In genomic region chr7:98672241-98672955, GRCm38 (mm10) we compare ENCODE assay signal across 8 mouse cellular contexts. TPM values are rescaled to one million over a fixed set of nuclear protein-coding genes. Genes with fewer than 3 reads are reported as not detected.
A peak's percentile ranks its signal among the peaks of the same experiment; 100 is the strongest.
DNase-seq lines count a peak whose midpoint lies in the region; ATAC-seq lines count a peak whose summit lies in the region.

No protein-coding gene starts in this region.

- no peaks in the 10 kb centered on the region for H3K27me3 ChIP-seq in intestine, embryonic 15.5 days (replicated peaks)

- WGBS in intestine, embryonic 15.5 days, result 51% methylated on average over 11 of the region's 11 CpGs

- H3K4me3 ChIP-seq in intestine, embryonic 15.5 days (replicated peaks), result no peak overlapping the region

- H3K9me3 ChIP-seq in intestine, embryonic 15.5 days, result no peaks in the 10 kb centered on the region

- H3K4me1 ChIP-seq in intestine, embryonic 15.5 days (replicated peaks), result peaks cover 8% of the 10 kb centered on the region

- peak; percentile 50 to 60 for DNase-seq in cerebellum, postnatal 10 days
- DNase-seq in cerebellum, adult 8-10 months, result no peak
- peak; percentile 6 for DNase-seq in urinary bladder, adult 18-20 months (ENCODE audit: low spot score in 2 of 2)
- DNase-seq in urinary bladder, postnatal 25 days (ENCODE audit: low spot score), result no peak
- no peak for DNase-seq in frontal cortex, adult 2 months (ENCODE audit: extremely low spot score in 1 of 2, low spot score in 1 of 2)
- no peak for DNase-seq in ovary, postnatal 14 days (ENCODE audit: low spot score)

- no peak overlapping the region for H3K9ac ChIP-seq in intestine, embryonic 15.5 days

- no peaks in the 10 kb centered on the region for H3K36me3 ChIP-seq in intestine, embryonic 15.5 days

- no peak overlapping the region for H3K27ac ChIP-seq in intestine, embryonic 15.5 days

- 0 out of 2 replicates have a peak, but pooled peaks have one; percentile 36 for ATAC-seq in intestine, embryonic 15.5 days
- no peak for ATAC-seq in activated CD4-positive, CD25-positive, alpha-beta regulatory T cell, adult 4 months

- no peak overlapping the region for H3K4me2 ChIP-seq in intestine, embryonic 15.5 days (replicated peaks)

RNA-seq across cellular contexts. Expression of gene Emsy, which starts 15.8 kb away (rescaled TPM):
- 15.7 and 19.6 TPM in 2 replicates for polyA plus RNA-seq in intestine, embryonic 15.5 days (2015; fragmentation: Nextera tagmentation; extraction: Ambion mirVana)
- polyA plus RNA-seq in activated CD4-positive, CD25-positive, alpha-beta regulatory T cell, adult 4 months (2017; shearing (Covaris generic)), result 10 to 100 TPM; 56.4 to 59.1 TPM
- 52.1 and 55.5 TPM in 2 replicates for polyA plus RNA-seq in frontal cortex, adult 2 months (2012; rRNA removed)

RNA-seq across cellular contexts. Expression of gene Thap12, which starts 30.5 kb away (rescaled TPM):
- 41.8 and 43.4 TPM in 2 replicates for polyA plus RNA-seq in intestine, embryonic 15.5 days (2015; fragmentation: Nextera tagmentation; extraction: Ambion mirVana)
- polyA plus RNA-seq in activated CD4-positive, CD25-positive, alpha-beta regulatory T cell, adult 4 months (2017; shearing (Covaris generic)), result 10 to 100 TPM; 12.0 to 16.6 TPM
- polyA plus RNA-seq in frontal cortex, adult 2 months (2012; rRNA removed), result 43.7 and 45.4 TPM in 2 replicates

Comparison
In these comparisons a context has a peak if more than half of its experiments do, and no peak if none do; other contexts are left out.
1. DNase-seq: peak in cerebellum, postnatal 10 days (2 of 2) and urinary bladder, adult 18-20 months (2 of 2); none in cerebellum, adult 8-10 months (single experiment), urinary bladder, postnatal 25 days (single experiment), frontal cortex, adult 2 months (0 of 2) and ovary, postnatal 14 days (single experiment).